Mouse (Mus musculus): ENCODE results near the gene Rptor. TPM values are rescaled to one million over a fixed set of nuclear protein-coding genes. Genes with fewer than 3 reads are reported as not detected.
A peak's percentile ranks its signal among the peaks of the same experiment; 100 is the strongest.

Rptor gene
- total RNA-seq, 2 experiments from 2014 or later = 30.6 to 34.8 TPM

- DNase-seq = no peak
These were observed 260.0 kb downstream of the Rptor start for GRCm38 (mm10) chr11:119862523-119863299.

GRCm38 (mm10) chr11:119863421-119863821, 260.7 kb downstream of the Rptor start:
- no peak for DNase-seq

- no peak for DNase-seq
These were observed 264.1 kb downstream of the Rptor start for GRCm38 (mm10) chr11:119866837-119867236.

- DNase-seq = no peak
These were observed 265.4 kb downstream of the Rptor start for GRCm38 (mm10) chr11:119868138-119868537.

- DNase-seq = no peak
These were observed 265.9 kb downstream of the Rptor start for GRCm38 (mm10) chr11:119868556-119868955.

GRCm38 (mm10) chr11:119871141-119871540, 268.4 kb downstream of the Rptor start:
- no peak for DNase-seq

- no peak for DNase-seq
These were observed 270.9 kb downstream of the Rptor start for GRCm38 (mm10) chr11:119873643-119874042.

- no peak for DNase-seq
These were observed 272.1 kb downstream of the Rptor start for GRCm38 (mm10) chr11:119874841-119875240.

- DNase-seq = no peak
These were observed 273.0 kb downstream of the Rptor start for GRCm38 (mm10) chr11:119875685-119876084.

GRCm38 (mm10) chr11:119877124-119877523, 274.4 kb downstream of the Rptor start:
- no peak for DNase-seq

GRCm38 (mm10) chr11:119879573-119879972, 276.9 kb downstream of the Rptor start:
- DNase-seq = no peak

GRCm38 (mm10) chr11:119883646-119884045, 280.9 kb downstream of the Rptor start:
- DNase-seq = no peak

- DNase-seq = no peak
These were observed 287.3 kb downstream of the Rptor start for GRCm38 (mm10) chr11:119889966-119890365.

GRCm38 (mm10) chr11:119891601-119892215, 289.0 kb downstream of the Rptor start:
- DNase-seq = no peak

GRCm38 (mm10) chr11:119893667-119894236, 291.0 kb downstream of the Rptor start:
- no peak for DNase-seq

- DNase-seq = no peak
These were observed 291.9 kb downstream of the Rptor start for GRCm38 (mm10) chr11:119894634-119895033.

GRCm38 (mm10) chr11:119897041-119897440, 294.3 kb downstream of the Rptor start:
- DNase-seq = no peak

GRCm38 (mm10) chr11:119898976-119899375, 296.3 kb downstream of the Rptor start:
- DNase-seq = no peak

- no peak for DNase-seq
These were observed 298.5 kb downstream of the Rptor start for GRCm38 (mm10) chr11:119901174-119901573.

GRCm38 (mm10) chr11:119902891-119903290, 300.2 kb downstream of the Rptor start:
- DNase-seq = no peak

- DNase-seq = peak; percentile 64
These were observed 302.0 kb downstream of the Rptor start for GRCm38 (mm10) chr11:119904621-119905286.

- no peak for DNase-seq
These were observed 303.1 kb downstream of the Rptor start for GRCm38 (mm10) chr11:119905794-119906193.

Measured in gastrocnemius, postnatal 10 days (tissue).